10 mouse cellular contexts compared by ENCODE assay signal in the genomic region with DNA sequence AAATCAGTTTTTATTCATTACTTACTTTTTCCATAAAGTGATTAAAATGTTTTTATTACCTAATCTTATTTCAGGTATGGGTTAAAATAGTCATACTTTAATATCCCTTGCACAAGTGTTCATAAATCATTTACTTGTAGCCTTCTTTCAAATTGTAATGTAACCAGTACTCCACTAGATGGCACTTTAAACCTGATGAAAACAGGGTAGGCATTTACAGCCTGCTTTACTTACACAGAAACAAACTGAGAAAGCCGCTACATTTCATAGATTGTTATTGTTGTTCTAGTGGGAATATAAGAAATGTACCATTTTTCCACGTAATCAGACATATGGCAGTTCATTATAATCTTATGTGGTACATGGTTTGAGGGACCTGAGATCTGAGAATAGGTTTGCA. TPM values are rescaled to one million over a fixed set of nuclear protein-coding genes. Genes with fewer than 3 reads are reported as not detected.
A peak's percentile ranks its signal among the peaks of the same experiment; 100 is the strongest.
DNase-seq lines count a peak whose midpoint lies in the region; ATAC-seq and TF ChIP-seq lines count a peak whose summit lies in the region.
"Had no signal": no experiment of that assay in that cellular context is flagged by ENCODE, and none has a peak within 500 bp of the region (broad histone marks: within the 10 kb centered on the region; RNA-seq: fewer than 3 reads in every experiment).

No protein-coding gene starts in this region.

- WGBS in lung, adult 2 months = 7% methylated on average over 2 of the region's 2 CpGs
- WGBS in forebrain, postnatal 0 days = 5% methylated on average over 2 of the region's 2 CpGs
- 5% methylated on average over 2 of the region's 2 CpGs for WGBS in midbrain, postnatal 0 days

- no peak overlapping the region for H3K9ac ChIP-seq in forebrain, postnatal 0 days
- no peak overlapping the region for H3K9ac ChIP-seq in midbrain, postnatal 0 days (replicated peaks; ENCODE audit: low read length, poor library complexity, severe bottlenecking)
- H3K9ac ChIP-seq: stomach, embryonic 15.5 days had no signal

- peak; percentile 32 for ATAC-seq in cerebellum, adult (ENCODE audit: insufficient number of reproducible peaks, low FRiP score, low TSS enrichment)
- peak; percentile 67 for ATAC-seq in forebrain, postnatal 0 days
- ATAC-seq in midbrain, postnatal 0 days (ENCODE audit: low FRiP score) = peak; percentile 59

- H3K4me2 ChIP-seq in forebrain, postnatal 0 days (ENCODE audit: low read depth) = no peak overlapping the region
- H3K4me2 ChIP-seq in midbrain, postnatal 0 days (ENCODE audit: low read depth, low read length, poor library complexity, severe bottlenecking) = no peak overlapping the region
- H3K4me2 ChIP-seq: stomach, embryonic 15.5 days had no signal

- DNase-seq in cerebellum, adult 11 months = no peak
- DNase-seq in lung, adult 2 months = no peak
- no peak for DNase-seq in lung, postnatal 14 days
- DNase-seq in forebrain, postnatal 0 days = peak; percentile 76
- peak; percentile 86 for DNase-seq in midbrain, postnatal 0 days (ENCODE audit: low spot score)
- DNase-seq in ovary, postnatal 14 days (ENCODE audit: low spot score) = no peak
- no peak for DNase-seq in heart, postnatal 4 days

- no peaks in the 10 kb centered on the region for H3K9me3 ChIP-seq in forebrain, postnatal 0 days (ENCODE audit: low read length)
- H3K9me3 ChIP-seq in midbrain, postnatal 0 days (ENCODE audit: low read length) = no peaks in the 10 kb centered on the region
- H3K9me3 ChIP-seq: stomach, embryonic 15.5 days had no signal

- no peaks in the 10 kb centered on the region for H3K4me1 ChIP-seq in lung, adult 2 months (ENCODE audit: control insufficient read depth, insufficient read depth, low read length)
- H3K4me1 ChIP-seq in forebrain, postnatal 0 days (ENCODE audit: insufficient read depth) = peaks cover 12% of the 10 kb centered on the region
- no peaks in the 10 kb centered on the region; the same call in 1 of the 2 replicates for H3K4me1 ChIP-seq in midbrain, postnatal 0 days (ENCODE audit: insufficient read depth, low read length)
- H3K4me1 ChIP-seq: stomach, embryonic 15.5 days had no signal

- no peaks in the 10 kb centered on the region for H3K27me3 ChIP-seq in forebrain, postnatal 0 days (ENCODE audit: insufficient read depth, low read length)
- H3K27me3 ChIP-seq in midbrain, postnatal 0 days (ENCODE audit: insufficient read depth, low read length) = no peaks in the 10 kb centered on the region
- H3K27me3 ChIP-seq: stomach, embryonic 15.5 days had no signal

- no peak for TF ChIP-seq POLR2A in lung, adult 2 months (IDR thresholded peaks at IDR 0.05; ENCODE audit: borderline replicate concordance, extremely low read depth, low read depth, low read length)

- H3K27ac ChIP-seq in forebrain, postnatal 0 days (ENCODE audit: low read depth, low read length) = no peak overlapping the region
- H3K27ac ChIP-seq in midbrain, postnatal 0 days (ENCODE audit: low read depth, low read length) = no peak overlapping the region
- H3K27ac ChIP-seq: stomach, embryonic 15.5 days had no signal

- H3K4me3 ChIP-seq in lung, adult 2 months (replicated peaks; ENCODE audit: extremely low read depth, low read depth, low read length) = no peak overlapping the region
- H3K4me3 ChIP-seq in forebrain, postnatal 0 days (ENCODE audit: low read depth, low read length) = no peak overlapping the region
- no peak overlapping the region for H3K4me3 ChIP-seq in midbrain, postnatal 0 days (ENCODE audit: low read depth, low read length)
- H3K4me3 ChIP-seq: stomach, embryonic 15.5 days had no signal

- peak; percentile 35; the same call in 1 of the 2 replicates for TF ChIP-seq CTCF in lung, adult 2 months (IDR thresholded peaks at IDR 0.05; ENCODE audit: insufficient read depth, low read length)
- peak; percentile 77 for TF ChIP-seq CTCF in forebrain, postnatal 0 days (IDR thresholded peaks at IDR 0.05; ENCODE audit: low read depth)
- peak; percentile 89 for TF ChIP-seq CTCF in midbrain, postnatal 0 days (IDR thresholded peaks at IDR 0.05)

- H3K36me3 ChIP-seq in forebrain, postnatal 0 days (ENCODE audit: insufficient read depth) = no peaks in the 10 kb centered on the region; the same call in 1 of the 2 replicates
- H3K36me3 ChIP-seq in midbrain, postnatal 0 days (ENCODE audit: insufficient read depth, low read length) = no peaks in the 10 kb centered on the region

RNA-seq across cellular contexts. Expression of a gene that starts 11.6 kb away (rescaled TPM):
- polyA plus RNA-seq in lung, adult 2 months (2012; rRNA removed) = 2.0 and 4.2 TPM in 2 replicates
- total RNA-seq in forebrain, postnatal 0 days (2014; rRNA removed) = 62.6 and 68.4 TPM in 2 replicates
- polyA plus RNA-seq in forebrain, postnatal 0 days (2015; fragmentation: Nextera tagmentation; extraction: Ambion mirVana) = 41.2 and 44.2 TPM in 2 replicates
- total RNA-seq in midbrain, postnatal 0 days (2014; rRNA removed) = 36.5 and 40.9 TPM in 2 replicates
- polyA plus RNA-seq in midbrain, postnatal 0 days (2015; fragmentation: Nextera tagmentation; extraction: Ambion mirVana) = 46.4 and 51.8 TPM in 2 replicates
- total RNA-seq in heart, postnatal 4 days (2021) = 10 to 100 TPM; 15.0 to 18.7 TPM

RNA-seq across cellular contexts. Expression of a gene that starts 11.7 kb away (rescaled TPM):
- 4.0 and 5.8 TPM in 2 replicates for polyA plus RNA-seq in lung, adult 2 months (2012; rRNA removed)
- 0.19 and 0.62 TPM in 2 replicates for total RNA-seq in forebrain, postnatal 0 days (2014; rRNA removed)
- 0.60 and 0.79 TPM in 2 replicates for polyA plus RNA-seq in forebrain, postnatal 0 days (2015; fragmentation: Nextera tagmentation; extraction: Ambion mirVana)
- total RNA-seq in midbrain, postnatal 0 days (2014; rRNA removed) = 2.0 and 3.0 TPM in 2 replicates
- polyA plus RNA-seq in midbrain, postnatal 0 days (2015; fragmentation: Nextera tagmentation; extraction: Ambion mirVana) = 1.4 and 1.6 TPM in 2 replicates
- under 1 TPM in 1 of 2 experiments, not detected in 1; 0.14 TPM for total RNA-seq in heart, postnatal 4 days (2021)
- polyA plus RNA-seq: C2C12 had no signal

Comparison
In these comparisons a context has a peak if more than half of its experiments do, and no peak if none do; other contexts are left out.
1. DNase-seq: peak in forebrain, postnatal 0 days (single experiment) and midbrain, postnatal 0 days (single experiment); none in cerebellum, adult 11 months (single experiment), lung, adult 2 months (single experiment), lung, postnatal 14 days (single experiment), ovary, postnatal 14 days (single experiment) and heart, postnatal 4 days (single experiment).
2. CTCF ChIP-seq: peak in every context shown above with its lines; median percentile 89 in midbrain, postnatal 0 days; 77 in forebrain, postnatal 0 days; 35 in lung, adult 2 months.
3. Peak in every context shown above with its lines, with median percentiles within 50 percentile points of each other: ATAC-seq.